Mouse (Mus musculus) lung, postnatal 0 days (tissue): ENCODE data around the gene Kif2c. TPM values are rescaled to one million over a fixed set of nuclear protein-coding genes. Genes with fewer than 3 reads are reported as not detected.
A peak's percentile ranks its signal among the peaks of the same experiment; 100 is the strongest.

Experiments used
- ATAC-seq: fragments of 200-750 bp; cut with Nextera tagmentation; 2 replicates; pipeline ENCODE4 v1.8.0; 2017; ENCODE audit warnings: moderate library complexity
- DNase-seq: peaks from one replicate; pipeline ENCODE4 v3.0.0-alpha.2; 2016; ENCODE audit warnings: low spot score
- H3K27ac ChIP-seq: fragments of 300-500 bp; sonication (generic); 2 replicates; pipeline ENCODE4 v1.5.1; 2014; ENCODE audit warnings: antibody characterized with exemption, mild to moderate bottlenecking, low read length, mixed read lengths
- H3K27me3 ChIP-seq: fragments of 300-500 bp; sonication (generic); replicated peaks from 2 replicates; pipeline ENCODE4 v1.6.1; 2014; ENCODE audit warnings: low read length, mixed read lengths; ENCODE audit not compliant: insufficient read depth
- H3K36me3 ChIP-seq: fragments of 300-500 bp; sonication (generic); 2 replicates; pipeline ENCODE4 v1.6.1; 2014; ENCODE audit warnings: low read length, mixed read lengths; ENCODE audit not compliant: insufficient read depth
- H3K4me1 ChIP-seq: fragments of 300-500 bp; sonication (generic); 2 replicates; pipeline ENCODE4 v1.6.1; 2014; ENCODE audit warnings: antibody characterized with exemption, low read depth, low read length, mixed read lengths; ENCODE audit not compliant: insufficient read depth
- H3K4me2 ChIP-seq: fragments of 300-500 bp; sonication (generic); replicated peaks from 2 replicates; pipeline ENCODE4 v1.6.1; 2014; ENCODE audit warnings: low read depth, mild to moderate bottlenecking, low read length, moderate library complexity, mixed read lengths
- H3K4me3 ChIP-seq: fragments of 300-500 bp; sonication (generic); 2 replicates; pipeline ENCODE4 v1.5.1; 2014; ENCODE audit warnings: low read depth, low read length
- H3K9ac ChIP-seq: fragments of 300-500 bp; sonication (generic); replicated peaks from 2 replicates; pipeline ENCODE4 v1.6.1; 2014; ENCODE audit warnings: low read depth, mild to moderate bottlenecking
- H3K9me3 ChIP-seq: fragments of 300-500 bp; sonication (generic); 2 replicates; pipeline ENCODE4 v1.6.1; 2016; ENCODE audit warnings: low read length, mixed read lengths
- CTCF ChIP-seq: IDR thresholded peaks from 2 replicates; pipeline ENCODE4 v1.5.1; 2016; ENCODE audit warnings: antibody characterized with exemption, mild to moderate bottlenecking
- EP300 ChIP-seq: IDR thresholded peaks from 2 replicates; pipeline ENCODE4 v1.6.1; 2016; ENCODE audit warnings: antibody characterized with exemption, mild to moderate bottlenecking, control low read depth
- WGBS: fragments of 180-500 bp; shearing (Covaris S2); extraction: QIAGEN DNeasy Blood & Tissue Kit; methylation state at CpG from one replicate; pipeline ENCODE4 v1.1.7; 2014; 5-methylcytosine and 5-hydroxymethylcytosine counted together
- polyA plus RNA-seq: library from polyadenylated mRNA; unstranded; fragments of >200 nt; fragmentation: Nextera tagmentation; extraction: Ambion mirVana; gene quantifications from 2 replicates; pipeline ENCODE4 v1.2.1, GENCODE M21; 2015

Kif2c gene
- polyA plus RNA-seq, 1 experiment from 2014 or later, result 2.0 TPM

- no peak for TF ChIP-seq EP300
- TF ChIP-seq CTCF, result no peak
- no peak overlapping the region for H3K4me2 ChIP-seq
- H3K27me3 ChIP-seq, result no peaks in the 10 kb centered on the region
- no peaks in the 10 kb centered on the region for H3K36me3 ChIP-seq
- H3K4me1 ChIP-seq, result no peaks in the 10 kb centered on the region
- no peak overlapping the region for H3K4me3 ChIP-seq
- H3K9ac ChIP-seq, result no peak overlapping the region
- no peaks in the 10 kb centered on the region for H3K9me3 ChIP-seq
- DNase-seq (no peak), ATAC-seq (no peak)
- H3K27ac ChIP-seq, result no peak overlapping the region
- 68% methylated on average over 10 of the region's 10 CpGs for WGBS
Observed at GRCm38 (mm10) chr4:117159666-117160065, 22.8 kb downstream of the Kif2c start.

- peak overlapping the region; percentile 92 for H3K27ac ChIP-seq
- peaks cover 25% of the 10 kb centered on the region for H3K36me3 ChIP-seq
- WGBS, result 22% methylated on average over 6 of the region's 6 CpGs
Observed at GRCm38 (mm10) chr4:117156372-117156771, 26.1 kb downstream of the Kif2c start.

GRCm38 (mm10) chr4:117155792-117156355 lies 26.6 kb downstream of the Kif2c start, which contains the start of gene Rps8:
TSS of gene Rps8 (minus strand) at chr4:117156243.
- peak within 1 kb of the TSS; percentile 87 for H3K4me2 ChIP-seq
- TF ChIP-seq CTCF (no peak), EP300 (no peak)
- DNase-seq, result peak; percentile 96
- peak within 1 kb of the TSS; percentile 97 for H3K9ac ChIP-seq
- under 1% methylated on average over 37 of the region's 52 CpGs for WGBS
- peak within 1 kb of the TSS; percentile 94 for H3K4me3 ChIP-seq
- H3K4me1 ChIP-seq, result no peaks in the 10 kb centered on the region
- peaks cover 28% of the 10 kb centered on the region for H3K36me3 ChIP-seq
- peak; percentile 94 for ATAC-seq
- H3K27me3 ChIP-seq, result no peaks in the 10 kb centered on the region
- peak within 1 kb of the TSS; percentile 92 for H3K27ac ChIP-seq
- no peaks in the 10 kb centered on the region for H3K9me3 ChIP-seq

More at GRCm38 (mm10) chr4:117156372-117156771, 26.1 kb downstream of the Kif2c start:
- no peak for TF ChIP-seq CTCF
- TF ChIP-seq EP300, result no peak
- peak overlapping the region; percentile 94 for H3K4me3 ChIP-seq
- H3K9me3 ChIP-seq, result no peaks in the 10 kb centered on the region
- H3K9ac ChIP-seq, result no peak overlapping the region
- no peaks in the 10 kb centered on the region for H3K27me3 ChIP-seq
- no peaks in the 10 kb centered on the region for H3K4me1 ChIP-seq
- ATAC-seq (no peak), DNase-seq (no peak)
- peak overlapping the region; percentile 87 for H3K4me2 ChIP-seq

- Histone ChIP-seq H3K4me1 (no peaks in the 10 kb centered on the region), H3K27ac (peak overlapping the region; percentile 92), H3K4me2 (peak overlapping the region; percentile 87), H3K27me3 (no peaks in the 10 kb centered on the region), H3K4me3 (peak overlapping the region; percentile 94), H3K9ac (peak overlapping the region; percentile 97), H3K36me3 (peaks cover 35% of the 10 kb centered on the region), H3K9me3 (no peaks in the 10 kb centered on the region)
- ATAC-seq (no peak), DNase-seq (no peak)
- TF ChIP-seq CTCF, result no peak
- no peak for TF ChIP-seq EP300
- under 1% methylated on average over 37 of the region's 44 CpGs for WGBS
Observed at GRCm38 (mm10) chr4:117155020-117155791, 27.2 kb downstream of the Kif2c start.

- Histone ChIP-seq H3K4me2 (no peak overlapping the region), H3K27ac (0 out of 2 replicates have a peak overlapping the region, but pooled peaks have one; percentile 7), H3K4me3 (no peak overlapping the region), H3K9me3 (no peaks in the 10 kb centered on the region), H3K4me1 (no peaks in the 10 kb centered on the region), H3K27me3 (no peaks in the 10 kb centered on the region), H3K9ac (no peak overlapping the region), H3K36me3 (peaks cover 35% of the 10 kb centered on the region)
- no peak for DNase-seq
- 48% methylated on average over 5 of the region's 5 CpGs for WGBS
- TF ChIP-seq EP300 (0 out of 2 replicates have a peak, but pooled peaks have one; percentile 17), CTCF (no peak)
- peak; percentile 16; the same call in 1 of the 2 replicates for ATAC-seq
Observed at GRCm38 (mm10) chr4:117152714-117153113, 29.7 kb downstream of the Kif2c start.

GRCm38 (mm10) chr4:117151416-117151815 lies 31.0 kb downstream of the Kif2c start:
- Histone ChIP-seq H3K4me3 (no peak overlapping the region), H3K27me3 (no peaks in the 10 kb centered on the region), H3K36me3 (peaks cover 35% of the 10 kb centered on the region), H3K27ac (no peak overlapping the region), H3K9me3 (no peaks in the 10 kb centered on the region), H3K9ac (no peak overlapping the region), H3K4me2 (no peak overlapping the region), H3K4me1 (no peaks in the 10 kb centered on the region)
- DNase-seq (no peak), ATAC-seq (no peak)
- WGBS, result 50% methylated on average over 1 of the region's 1 CpGs
- TF ChIP-seq EP300 (no peak), CTCF (no peak)
